14 mouse cellular contexts compared by ENCODE assay signal in genomic region chr3:154222688-154223087, GRCm38 (mm10).
A peak's percentile ranks its signal among the peaks of the same experiment; 100 is the strongest.
DNase-seq lines count a peak whose midpoint lies in the region; ATAC-seq and TF ChIP-seq lines count a peak whose summit lies in the region.
"Had no signal": no experiment of that assay in that cellular context is flagged by ENCODE, and none has a peak within 500 bp of the region (broad histone marks: within the 10 kb centered on the region; RNA-seq: fewer than 3 reads in every experiment).

No protein-coding gene starts in this region.

- H3K36me3 ChIP-seq in embryonic facial prominence, embryonic 12.5 days: no peaks in the 10 kb centered on the region
- H3K36me3 ChIP-seq in embryonic facial prominence, embryonic 13.5 days: no peaks in the 10 kb centered on the region
- no peaks in the 10 kb centered on the region for H3K36me3 ChIP-seq in forebrain, postnatal 0 days (ENCODE audit: insufficient read depth)
- no peaks in the 10 kb centered on the region for H3K36me3 ChIP-seq in midbrain, embryonic 12.5 days
- H3K36me3 ChIP-seq: liver, embryonic 15.5 days had no signal

- peak overlapping the region; percentile 57 for H3K27ac ChIP-seq in embryonic facial prominence, embryonic 12.5 days
- no peak overlapping the region for H3K27ac ChIP-seq in embryonic facial prominence, embryonic 13.5 days
- no peak overlapping the region; the same call in 1 of the 2 replicates for H3K27ac ChIP-seq in forebrain, postnatal 0 days (ENCODE audit: low read depth, low read length)
- peak overlapping the region; percentile 31 for H3K27ac ChIP-seq in midbrain, embryonic 12.5 days (replicated peaks)
- H3K27ac ChIP-seq: liver, embryonic 15.5 days had no signal

- no peak overlapping the region for H3K4me3 ChIP-seq in embryonic facial prominence, embryonic 12.5 days
- H3K4me3 ChIP-seq in embryonic facial prominence, embryonic 13.5 days: no peak overlapping the region
- H3K4me3 ChIP-seq in forebrain, postnatal 0 days (ENCODE audit: low read depth, low read length): no peak overlapping the region
- H3K4me3 ChIP-seq in midbrain, embryonic 12.5 days: no peak overlapping the region
- H3K4me3 ChIP-seq: erythroblast, embryonic 14.5 days; liver, embryonic 15.5 days had no signal

- no peak for DNase-seq in forebrain, postnatal 0 days
- no peak for DNase-seq in urinary bladder, postnatal 36 days (ENCODE audit: low spot score in 2 of 2)
- DNase-seq in adrenal gland, postnatal 4 days (ENCODE audit: low spot score in 2 of 2): no peak
- no peak for DNase-seq in left cerebral cortex, postnatal 25 days (ENCODE audit: low spot score in 2 of 2)
- DNase-seq: cerebellum, adult 11 months; cerebellum, postnatal 36 days; thymus, postnatal 14 days had no signal

- TF ChIP-seq CTCF in forebrain, postnatal 0 days (IDR thresholded peaks at IDR 0.05; ENCODE audit: low read depth): no peak

- H3K4me1 ChIP-seq in embryonic facial prominence, embryonic 12.5 days: peaks cover 11% of the 10 kb centered on the region; the same call in 1 of the 2 replicates
- peaks cover 15% of the 10 kb centered on the region for H3K4me1 ChIP-seq in embryonic facial prominence, embryonic 13.5 days
- no peaks in the 10 kb centered on the region; the same call in 1 of the 2 replicates for H3K4me1 ChIP-seq in forebrain, postnatal 0 days (ENCODE audit: insufficient read depth)
- peaks cover 12% of the 10 kb centered on the region for H3K4me1 ChIP-seq in midbrain, embryonic 12.5 days
- H3K4me1 ChIP-seq: liver, embryonic 15.5 days had no signal

- intact Hi-C loops in left cerebral cortex, postnatal 25 days (cut with DNase I): no loop called here

- ATAC-seq in embryonic facial prominence, embryonic 12.5 days (ENCODE audit: insufficient number of reproducible peaks, insufficient read depth, low FRiP score, low TSS enrichment): peak; percentile 23; the same call in 1 of the 2 replicates
- 0 out of 2 replicates have a peak, but pooled peaks have one; percentile 26 for ATAC-seq in embryonic facial prominence, embryonic 13.5 days (ENCODE audit: insufficient number of reproducible peaks, insufficient read depth, low FRiP score, low TSS enrichment, low read depth)
- peak; percentile 47; the same call in 1 of the 2 replicates for ATAC-seq in forebrain, postnatal 0 days
- ATAC-seq in midbrain, embryonic 12.5 days (ENCODE audit: low FRiP score, low read depth): peak; percentile 55; the same call in 1 of the 2 replicates
- ATAC-seq: activated CD4-positive, CD25-positive, alpha-beta regulatory T cell, adult 4 months; inflammation-experienced regulatory T-cells, adult 6 months had no signal

- no peaks in the 10 kb centered on the region for H3K9me3 ChIP-seq in embryonic facial prominence, embryonic 12.5 days
- H3K9me3 ChIP-seq in embryonic facial prominence, embryonic 13.5 days: no peaks in the 10 kb centered on the region
- no peaks in the 10 kb centered on the region for H3K9me3 ChIP-seq in forebrain, postnatal 0 days (ENCODE audit: low read length)
- H3K9me3 ChIP-seq in midbrain, embryonic 12.5 days: no peaks in the 10 kb centered on the region
- H3K9me3 ChIP-seq: liver, embryonic 15.5 days had no signal

- H3K27me3 ChIP-seq in embryonic facial prominence, embryonic 12.5 days: peaks cover 2% of the 10 kb centered on the region; the same call in 1 of the 2 replicates
- no peaks in the 10 kb centered on the region for H3K27me3 ChIP-seq in embryonic facial prominence, embryonic 13.5 days
- H3K27me3 ChIP-seq in forebrain, postnatal 0 days (ENCODE audit: insufficient read depth, low read length): no peaks in the 10 kb centered on the region
- H3K27me3 ChIP-seq in midbrain, embryonic 12.5 days: no peaks in the 10 kb centered on the region
- H3K27me3 ChIP-seq: liver, embryonic 15.5 days had no signal

- H3K9ac ChIP-seq in embryonic facial prominence, embryonic 12.5 days: no peak overlapping the region
- H3K9ac ChIP-seq in embryonic facial prominence, embryonic 13.5 days: no peak overlapping the region
- peak overlapping the region; percentile 25; the same call in 1 of the 2 replicates for H3K9ac ChIP-seq in forebrain, postnatal 0 days
- no peak overlapping the region for H3K9ac ChIP-seq in midbrain, embryonic 12.5 days (replicated peaks)
- H3K9ac ChIP-seq: liver, embryonic 15.5 days had no signal

- H3K4me2 ChIP-seq in embryonic facial prominence, embryonic 12.5 days (replicated peaks): no peak overlapping the region
- H3K4me2 ChIP-seq in embryonic facial prominence, embryonic 13.5 days: peak overlapping the region; percentile 2; the same call in 1 of the 2 replicates
- H3K4me2 ChIP-seq in forebrain, postnatal 0 days (ENCODE audit: low read depth): no peak overlapping the region
- 0 out of 2 replicates have a peak overlapping the region, but pooled peaks have one; percentile 15 for H3K4me2 ChIP-seq in midbrain, embryonic 12.5 days (replicated peaks)
- H3K4me2 ChIP-seq: liver, embryonic 15.5 days had no signal

- WGBS in embryonic facial prominence, embryonic 12.5 days: 39% methylated on average over 4 of the region's 4 CpGs
- WGBS in embryonic facial prominence, embryonic 13.5 days: 28% methylated on average over 4 of the region's 4 CpGs
- 26% methylated on average over 4 of the region's 4 CpGs for WGBS in forebrain, postnatal 0 days
- 52% methylated on average over 4 of the region's 4 CpGs for WGBS in midbrain, embryonic 12.5 days

Comparison
In these comparisons a context has a peak if more than half of its experiments do, and no peak if none do; other contexts are left out.
1. H3K27ac ChIP-seq: peak in embryonic facial prominence, embryonic 12.5 days (single experiment) and midbrain, embryonic 12.5 days (single experiment); none in embryonic facial prominence, embryonic 13.5 days (single experiment) and forebrain, postnatal 0 days (single experiment).
2. H3K4me2 ChIP-seq: peak in embryonic facial prominence, embryonic 13.5 days (single experiment) and midbrain, embryonic 12.5 days (single experiment); none in embryonic facial prominence, embryonic 12.5 days (single experiment) and forebrain, postnatal 0 days (single experiment).
3. Peak in every context shown above with its lines, with median percentiles within 50 percentile points of each other: ATAC-seq.